Mouse (Mus musculus) liver, postnatal 0 days (tissue): Measurements from ENCODE around the gene 4930453N24Rik. TPM values are rescaled to one million over a fixed set of nuclear protein-coding genes. Genes with fewer than 3 reads are reported as not detected.
A peak's percentile ranks its signal among the peaks of the same experiment; 100 is the strongest.

Source experiments
- ATAC-seq: fragments of 200-750 bp; cut with Nextera tagmentation; 2 replicates; pipeline ENCODE4 v1.8.0; 2017; ENCODE audit warnings: mild to moderate bottlenecking, moderate library complexity
- DNase-seq: peaks from one replicate; pipeline ENCODE4 v3.0.0-alpha.2; 2016
- H3K27ac ChIP-seq: fragments of 300-500 bp; sonication (generic); 2 replicates; pipeline ENCODE4 v1.5.1; 2014; ENCODE audit warnings: antibody characterized with exemption, moderate library complexity, mild to moderate bottlenecking, low read depth
- H3K27me3 ChIP-seq: fragments of 300-500 bp; sonication (generic); 2 replicates; pipeline ENCODE4 v1.6.1; 2014; ENCODE audit warnings: low read length, control low read depth, mixed read lengths; ENCODE audit not compliant: insufficient read depth
- H3K36me3 ChIP-seq: fragments of 300-500 bp; sonication (generic); replicated peaks from 2 replicates; pipeline ENCODE4 v1.6.1; 2014; ENCODE audit warnings: mild to moderate bottlenecking, control low read depth, low read length, moderate library complexity, mixed read lengths; ENCODE audit not compliant: insufficient read depth
- H3K4me1 ChIP-seq: fragments of 300-500 bp; sonication (generic); 2 replicates; pipeline ENCODE4 v1.6.1; 2014; ENCODE audit warnings: antibody characterized with exemption, mild to moderate bottlenecking, control low read depth; ENCODE audit not compliant: insufficient read depth
- H3K4me2 ChIP-seq: fragments of 300-500 bp; sonication (generic); 2 replicates; pipeline ENCODE4 v1.6.1; 2014; ENCODE audit warnings: low read depth, mild to moderate bottlenecking, low read length, moderate library complexity, mixed read lengths
- H3K4me3 ChIP-seq: fragments of 300-500 bp; sonication (generic); 2 replicates; pipeline ENCODE4 v1.5.1; 2014; ENCODE audit warnings: low read depth, low read length
- H3K9ac ChIP-seq: fragments of 300-500 bp; sonication (generic); replicated peaks from 2 replicates; pipeline ENCODE4 v1.6.1; 2014; ENCODE audit warnings: mild to moderate bottlenecking, moderate library complexity
- H3K9me3 ChIP-seq: fragments of 300-500 bp; sonication (generic); 2 replicates; pipeline ENCODE4 v1.6.1; 2016; ENCODE audit warnings: mild to moderate bottlenecking, control low read depth, low read length, mixed read lengths
- CTCF ChIP-seq: sonication (generic); IDR thresholded peaks from 2 replicates; pipeline ENCODE4 v1.5.1; 2016; ENCODE audit warnings: antibody characterized with exemption, low read depth
- EP300 ChIP-seq: IDR thresholded peaks from 2 replicates; pipeline ENCODE4 v1.6.1; 2016; ENCODE audit warnings: antibody characterized with exemption, low read depth, mild to moderate bottlenecking
- WGBS: fragments of 180-500 bp; shearing (Covaris S2); extraction: QIAGEN DNeasy Blood & Tissue Kit; methylation state at CpG from one replicate; pipeline ENCODE4 v1.1.7; 2014; ENCODE audit not compliant: insufficient replicate concordance; 5-methylcytosine and 5-hydroxymethylcytosine counted together
- polyA plus RNA-seq: library from polyadenylated mRNA; unstranded; fragments of >200 nt; fragmentation: Nextera tagmentation; extraction: Ambion mirVana; gene quantifications from 2 replicates; pipeline ENCODE4 v1.2.1, GENCODE M21; 2015

Gene 4930453N24Rik
- 10.0 and 10.5 TPM in 2 replicates for polyA plus RNA-seq

- Histone ChIP-seq H3K4me1 (peaks cover 4% of the 10 kb centered on the region), H3K9me3 (no peaks in the 10 kb centered on the region), H3K4me2 (peak within 1 kb of the TSS; percentile 84), H3K27me3 (no peaks in the 10 kb centered on the region), H3K27ac (peak within 1 kb of the TSS; percentile 84), H3K4me3 (peak within 1 kb of the TSS; percentile 97), H3K36me3 (peaks cover 1% of the 10 kb centered on the region; the same call in 1 of the 2 replicates), H3K9ac (peak within 1 kb of the TSS; percentile 95)
- TF ChIP-seq EP300 (no peak), CTCF (no peak)
- DNase-seq (peak; percentile 89), ATAC-seq (peak; percentile 97)
- 3% methylated on average over 72 of the region's 72 CpGs for WGBS
These were observed at the start of gene 4930453N24Rik for GRCm38 (mm10) chr16:64770521-64771430. TSS of gene 4930453N24Rik (minus strand) at chr16:64771161.

- peaks cover 6% of the 10 kb centered on the region for H3K36me3 ChIP-seq
- H3K9me3 ChIP-seq = no peaks in the 10 kb centered on the region
- TF ChIP-seq CTCF (no peak), EP300 (no peak)
- DNase-seq = no peak
- no peak overlapping the region for H3K27ac ChIP-seq
- no peaks in the 10 kb centered on the region for H3K27me3 ChIP-seq
- H3K4me3 ChIP-seq = no peak overlapping the region
- no peak overlapping the region for H3K9ac ChIP-seq
- H3K4me2 ChIP-seq = no peak overlapping the region
- H3K4me1 ChIP-seq = no peaks in the 10 kb centered on the region
- WGBS = 80% methylated on average over 3 of the region's 3 CpGs
- ATAC-seq = peak; percentile 38; the same call in 1 of the 2 replicates
These were observed 46.3 kb upstream of the 4930453N24Rik start for GRCm38 (mm10) chr16:64817094-64817765.

- Histone ChIP-seq H3K27me3 (no peaks in the 10 kb centered on the region), H3K4me3 (no peak overlapping the region), H3K9ac (no peak overlapping the region), H3K4me1 (peaks cover 3% of the 10 kb centered on the region; the same call in 1 of the 2 replicates), H3K9me3 (no peaks in the 10 kb centered on the region), H3K27ac (no peak overlapping the region), H3K36me3 (0 out of 2 replicates have a peak, but pooled peaks cover 4% of the 10 kb centered on the region), H3K4me2 (no peak overlapping the region)
- 64% methylated on average over 3 of the region's 3 CpGs for WGBS
- DNase-seq = no peak
- ATAC-seq = no peak
- TF ChIP-seq CTCF (no peak), EP300 (no peak)
These were observed 32.1 kb upstream of the 4930453N24Rik start for GRCm38 (mm10) chr16:64803041-64803440.

GRCm38 (mm10) chr16:64801638-64802037, 30.7 kb upstream of the 4930453N24Rik start:
- TF ChIP-seq CTCF (no peak), EP300 (no peak)
- Histone ChIP-seq H3K9ac (no peak overlapping the region), H3K4me2 (no peak overlapping the region), H3K27me3 (no peaks in the 10 kb centered on the region), H3K4me3 (no peak overlapping the region), H3K9me3 (no peaks in the 10 kb centered on the region), H3K4me1 (peaks cover 3% of the 10 kb centered on the region; the same call in 1 of the 2 replicates), H3K27ac (no peak overlapping the region), H3K36me3 (0 out of 2 replicates have a peak, but pooled peaks cover 4% of the 10 kb centered on the region)
- no peak for ATAC-seq
- no peak for DNase-seq

DNA sequence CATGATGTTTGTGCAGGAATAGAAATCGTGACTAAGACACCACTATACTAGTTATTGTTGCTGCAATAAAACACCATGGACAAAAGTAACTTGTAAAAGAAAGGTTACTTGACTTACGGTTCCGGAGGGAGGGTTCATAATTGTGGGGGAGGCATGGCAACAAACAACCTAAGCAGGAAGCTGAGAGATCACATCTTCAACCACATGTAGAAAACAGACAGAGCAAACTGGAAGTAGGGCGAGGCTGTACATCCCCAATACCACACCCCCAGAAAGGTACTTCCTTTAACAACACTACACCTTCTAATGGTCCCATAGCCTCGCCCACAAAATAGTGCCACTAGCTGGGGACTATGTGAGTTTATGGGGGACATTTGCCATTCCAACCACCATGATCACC, 29.4 kb upstream of the 4930453N24Rik start:
- H3K27me3 ChIP-seq = no peaks in the 10 kb centered on the region
- no peak overlapping the region for H3K4me3 ChIP-seq
- H3K9ac ChIP-seq = no peak overlapping the region
- peaks cover 3% of the 10 kb centered on the region; the same call in 1 of the 2 replicates for H3K4me1 ChIP-seq
- ATAC-seq (no peak), DNase-seq (no peak)
- H3K27ac ChIP-seq = no peak overlapping the region
- 77% methylated on average over 5 of the region's 5 CpGs for WGBS
- no peak overlapping the region for H3K4me2 ChIP-seq
- H3K36me3 ChIP-seq = 0 out of 2 replicates have a peak, but pooled peaks cover 4% of the 10 kb centered on the region
- TF ChIP-seq EP300 (no peak), CTCF (no peak)
- H3K9me3 ChIP-seq = no peaks in the 10 kb centered on the region

GRCm38 (mm10) chr16:64794802-64795201, 23.8 kb upstream of the 4930453N24Rik start:
- 60% methylated on average over 2 of the region's 2 CpGs for WGBS
- no peak for ATAC-seq

More at GRCm38 (mm10) chr16:64794802-64795201, 23.8 kb upstream of the 4930453N24Rik start:
- Histone ChIP-seq H3K4me2 (no peak overlapping the region), H3K27ac (no peak overlapping the region), H3K9ac (no peak overlapping the region), H3K9me3 (no peaks in the 10 kb centered on the region), H3K27me3 (no peaks in the 10 kb centered on the region), H3K4me1 (no peaks in the 10 kb centered on the region; the same call in 1 of the 2 replicates), H3K36me3 (peaks cover 5% of the 10 kb centered on the region; the same call in 1 of the 2 replicates), H3K4me3 (no peak overlapping the region)
- TF ChIP-seq EP300 (no peak), CTCF (no peak)
- DNase-seq = no peak
